Mouse (Mus musculus) embryo, embryonic 10.5 days (tissue): ENCODE results near the gene Tbc1d22a.

Source experiments
- DNase-seq: peaks from one replicate; pipeline ENCODE4 v3.0.0-alpha.2; 2015; ENCODE audit warnings: low spot score

Gene Tbc1d22a

GRCm38 (mm10) chr15:86236252-86236651 is 22.0 kb downstream of the Tbc1d22a start:
- peak; percentile 68 for DNase-seq

- DNase-seq = no peak
Measured at GRCm38 (mm10) chr15:86238076-86238475, 23.8 kb downstream of the Tbc1d22a start.

- no peak for DNase-seq
Measured at GRCm38 (mm10) chr15:86239068-86239467, 24.8 kb downstream of the Tbc1d22a start.

GRCm38 (mm10) chr15:86239801-86240200 is 25.5 kb downstream of the Tbc1d22a start:
- DNase-seq = peak; percentile 76

- DNase-seq = peak; percentile 81
Measured at GRCm38 (mm10) chr15:86243708-86244107, 29.4 kb downstream of the Tbc1d22a start.

- no peak for DNase-seq
Measured at GRCm38 (mm10) chr15:86244380-86244779, 30.1 kb downstream of the Tbc1d22a start.

GRCm38 (mm10) chr15:86250269-86250668 is 36.0 kb downstream of the Tbc1d22a start:
- peak; percentile 77 for DNase-seq

GRCm38 (mm10) chr15:86252130-86252529 is 37.9 kb downstream of the Tbc1d22a start:
- DNase-seq = no peak

GRCm38 (mm10) chr15:86252684-86253083 is 38.4 kb downstream of the Tbc1d22a start:
- DNase-seq = no peak

- no peak for DNase-seq
Measured at GRCm38 (mm10) chr15:86253411-86253810, 39.2 kb downstream of the Tbc1d22a start.

- DNase-seq = no peak
Measured at GRCm38 (mm10) chr15:86256201-86256600, 41.9 kb downstream of the Tbc1d22a start.

- DNase-seq = no peak
Measured at GRCm38 (mm10) chr15:86256728-86257179, 42.5 kb downstream of the Tbc1d22a start.

- no peak for DNase-seq
Measured at GRCm38 (mm10) chr15:86257916-86258685, 43.8 kb downstream of the Tbc1d22a start.

GRCm38 (mm10) chr15:86259233-86259632 is 45.0 kb downstream of the Tbc1d22a start:
- no peak for DNase-seq

- no peak for DNase-seq
Measured at GRCm38 (mm10) chr15:86260111-86260510, 45.9 kb downstream of the Tbc1d22a start.

GRCm38 (mm10) chr15:86264389-86264788 is 50.1 kb downstream of the Tbc1d22a start:
- no peak for DNase-seq

GRCm38 (mm10) chr15:86264803-86265202 is 50.5 kb downstream of the Tbc1d22a start:
- DNase-seq = no peak

- DNase-seq = no peak
Measured at GRCm38 (mm10) chr15:86266975-86267374, 52.7 kb downstream of the Tbc1d22a start.

GRCm38 (mm10) chr15:86268526-86268925 is 54.3 kb downstream of the Tbc1d22a start:
- DNase-seq = no peak

GRCm38 (mm10) chr15:86275754-86276153 is 61.5 kb downstream of the Tbc1d22a start:
- no peak for DNase-seq

GRCm38 (mm10) chr15:86276538-86277264 is 62.4 kb downstream of the Tbc1d22a start:
- peak; percentile 36 for DNase-seq

GRCm38 (mm10) chr15:86277428-86277827 is 63.2 kb downstream of the Tbc1d22a start:
- no peak for DNase-seq
